Mouse (Mus musculus) monocyte, adult 5-6 weeks (primary cell): ENCODE data around the gene Omt2b. TPM values are rescaled to one million over a fixed set of nuclear protein-coding genes. Genes with fewer than 3 reads are reported as not detected.

Experiments used
- ATAC-seq: fragments of 153-309, 156-312 bp; replicated peaks from 2 replicates; pipeline ENCODE4 v1.8.0; 2017; ENCODE audit warnings: mild to moderate bottlenecking; ENCODE audit not compliant: low TSS enrichment, insufficient number of reproducible peaks, severe bottlenecking, poor library complexity, low FRiP score
- total RNA-seq: library from RNA; stranded (forward); fragments of 200-1000, 200-491, 200-594 nt; gene quantifications from 3 replicates; pipeline ENCODE4 v1.2.3, GENCODE M21; 2017

The Omt2b gene
- total RNA-seq, 1 experiment from 2014 or later: not detected

DNA sequence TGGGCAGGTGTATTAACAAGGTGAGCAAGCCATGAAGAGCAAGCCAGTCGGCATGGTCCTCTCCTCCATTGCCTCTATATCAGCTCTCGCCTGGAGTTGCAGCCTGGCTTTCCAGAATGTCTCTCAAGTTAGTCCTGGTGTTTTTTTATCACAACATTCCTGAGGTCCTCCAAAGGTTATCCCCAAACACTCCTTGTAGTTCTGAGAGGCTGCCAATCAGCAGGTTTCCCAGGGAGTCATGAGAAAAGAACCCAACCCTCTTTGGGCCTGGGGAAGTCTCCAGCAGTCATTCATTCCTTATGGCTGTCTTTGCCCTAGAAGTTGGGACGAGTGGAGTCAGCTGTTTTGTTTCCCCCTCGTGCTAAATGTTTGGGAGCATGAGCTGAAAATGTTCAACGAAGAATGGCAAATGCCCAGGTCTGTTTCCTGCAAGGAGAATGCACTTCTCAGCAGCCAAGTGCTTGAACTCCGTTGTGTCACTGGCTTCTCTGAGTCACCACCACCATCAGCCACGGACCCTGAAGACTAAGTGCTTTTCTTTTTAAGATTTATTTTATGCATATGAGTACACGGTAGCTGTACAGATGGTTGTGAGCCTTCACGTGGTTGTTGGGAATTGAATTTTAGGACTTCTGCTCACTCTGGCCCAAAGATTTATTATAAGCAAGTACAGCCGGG lies 45.6 kb downstream of the Omt2b start:
- no peak for ATAC-seq

DNA sequence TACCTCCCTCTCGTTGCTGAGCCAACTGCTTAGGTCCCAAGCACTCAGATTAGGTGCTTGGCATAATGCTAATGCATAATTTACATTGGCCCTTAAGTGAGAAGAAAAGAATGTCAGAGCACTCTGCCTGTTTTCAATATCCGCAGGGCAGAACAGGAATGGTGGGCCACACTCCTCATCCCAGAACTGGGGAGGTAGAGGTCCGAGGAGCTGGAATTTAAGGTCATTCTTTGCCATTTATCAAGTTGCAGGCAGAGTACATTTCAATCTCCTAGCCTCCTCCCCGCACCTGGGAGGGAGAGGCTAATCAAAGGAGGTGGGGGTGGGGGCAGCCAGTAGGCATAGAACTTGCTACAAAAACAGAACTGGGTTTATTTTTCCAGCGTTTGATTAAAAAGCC lies 47.0 kb downstream of the Omt2b start:
- no peak for ATAC-seq

DNA sequence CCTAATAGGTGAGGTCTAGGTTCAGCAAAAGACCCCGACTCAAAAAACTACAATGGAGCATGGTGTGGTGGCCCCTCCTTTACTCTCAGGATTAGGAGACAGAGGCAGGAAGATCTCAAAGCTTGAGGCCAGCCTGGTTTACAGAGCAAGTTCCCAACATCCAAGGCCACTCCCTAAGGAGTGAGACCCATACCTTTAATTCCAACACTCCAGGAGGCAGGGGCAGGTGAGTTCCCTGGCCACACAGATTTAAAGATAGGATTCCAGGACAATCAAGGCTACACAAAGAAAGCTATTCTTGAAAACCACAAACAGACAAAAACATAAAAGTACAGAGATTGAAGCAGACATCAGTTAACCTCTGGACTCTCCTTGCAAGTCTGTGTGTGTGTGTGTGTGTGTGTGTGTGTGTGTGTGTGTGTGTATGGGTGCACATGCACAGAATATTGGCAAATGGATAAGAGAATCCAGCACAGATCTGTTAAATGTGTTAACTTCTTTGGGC lies 47.5 kb downstream of the Omt2b start:
- ATAC-seq: no peak

DNA sequence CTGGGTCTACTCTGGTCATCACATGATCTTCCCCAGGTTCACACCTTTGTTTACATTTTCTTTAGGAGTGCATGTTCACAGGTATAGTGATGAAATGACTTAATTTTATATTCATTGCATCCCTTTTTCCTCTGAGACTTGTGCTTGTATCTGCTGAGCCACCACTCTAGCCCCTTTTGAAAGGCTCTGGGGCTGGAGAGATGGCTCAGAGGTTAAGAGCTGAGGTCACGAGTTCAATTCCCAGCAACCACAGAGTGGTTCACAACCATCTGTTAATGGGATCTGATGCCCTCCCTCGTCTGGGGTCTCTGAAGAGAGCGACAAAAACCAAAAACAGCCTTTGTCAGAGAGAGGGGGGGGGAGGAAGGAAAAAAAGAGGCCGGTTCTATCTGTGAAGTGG lies 48.1 kb downstream of the Omt2b start:
- ATAC-seq: no peak

DNA sequence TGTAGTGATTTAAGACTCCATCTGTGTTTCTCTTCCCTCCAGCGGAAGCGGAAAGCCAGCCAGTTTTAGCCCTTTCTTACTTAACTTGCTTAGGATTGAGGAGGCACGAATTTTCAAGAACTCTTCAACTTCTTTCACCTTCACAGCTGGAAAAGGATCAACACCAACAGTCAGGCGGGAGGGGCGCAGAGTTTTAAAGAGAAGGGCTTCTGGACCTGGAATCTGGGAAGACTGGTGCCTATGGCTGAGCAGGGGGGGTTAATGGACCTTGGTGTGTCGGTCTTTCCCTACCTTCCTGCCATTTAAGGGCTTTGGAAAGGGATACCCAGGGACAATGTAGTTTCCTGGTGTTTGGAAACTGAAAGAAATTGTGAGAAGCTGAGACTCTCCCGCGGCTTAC lies 50.2 kb downstream of the Omt2b start:
- ATAC-seq: no peak

DNA sequence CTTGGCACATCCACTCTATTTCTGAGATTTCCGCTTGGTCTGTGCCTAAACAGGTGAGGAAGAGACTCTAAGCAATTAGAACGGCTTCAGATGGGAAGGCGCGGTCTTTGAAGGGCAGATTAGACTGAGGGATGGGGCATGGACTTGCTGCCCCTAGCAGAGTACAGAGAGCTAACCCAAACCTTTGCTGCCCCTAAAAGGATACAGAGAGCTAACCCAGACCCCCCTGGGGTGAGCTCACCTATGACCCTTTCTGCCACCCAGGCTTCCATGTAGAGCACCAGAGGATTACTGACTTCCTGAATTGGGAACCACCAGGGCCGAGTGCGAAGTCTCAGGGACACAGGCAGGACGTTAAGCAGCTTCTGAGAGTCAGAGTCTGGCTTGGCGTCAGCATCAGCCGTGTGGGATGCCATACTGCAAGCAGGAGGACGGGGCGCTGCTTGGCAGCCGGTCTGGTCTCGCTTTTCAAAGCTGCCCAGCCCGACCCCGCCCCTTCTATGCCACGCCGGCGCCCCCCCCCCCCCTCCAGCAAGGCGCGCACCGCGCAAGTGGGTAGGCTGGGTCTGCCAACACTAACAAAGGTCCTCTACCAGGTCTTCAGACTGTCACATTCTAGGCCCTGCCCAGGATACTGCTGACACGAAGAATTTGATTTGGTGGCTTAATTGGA lies 50.9 kb downstream of the Omt2b start, which contains the start of gene Ooep:
TSS of gene Ooep (minus strand) at position 613 of the 673 bp plus-strand sequence.
- no peak for ATAC-seq

Other genes starting within 250 kb of the Omt2b start
- 43.6 to 76.3 TPM (median 68.7 TPM) in 3 replicates for gene Fbxo9, start 218.5 kb upstream of the Omt2b start, total RNA-seq
- 3.4 to 5.2 TPM (median 3.9 TPM) in 3 replicates for gene Ick, start 218.4 kb upstream of the Omt2b start, total RNA-seq
- gene Gsta4, start 144.8 kb upstream of the Omt2b start, total RNA-seq: 0.68 TPM in 1 of 3 replicates, not detected in the others
- gene Gsta1, start 96.9 kb upstream of the Omt2b start, total RNA-seq: not detected in 3 replicates
- gene Gm3776, start 70.5 kb upstream of the Omt2b start, total RNA-seq: not detected in 3 replicates
- gene Gm10639, start 37.7 kb upstream of the Omt2b start, total RNA-seq: not detected in 3 replicates
- not detected in 3 replicates for gene Omt2a, start 12.8 kb upstream of the Omt2b start, total RNA-seq
- gene Gsta2, start 28.2 kb downstream of the Omt2b start, total RNA-seq: 2.0 TPM in 1 of 3 replicates, not detected in the others
- not detected in 3 replicates for gene Dppa5a, start 40.6 kb downstream of the Omt2b start, total RNA-seq
- gene Ooep, start 51.1 kb downstream of the Omt2b start, total RNA-seq: 0.87 TPM in 1 of 3 replicates, not detected in the others
- gene Ddx43, start 68.2 kb downstream of the Omt2b start, total RNA-seq: 2.8 to 15.4 TPM (median 3.9 TPM) in 3 replicates
- gene Cgas, start 115.6 kb downstream of the Omt2b start, total RNA-seq: 5.0 to 10.2 TPM (median 6.5 TPM) in 3 replicates
- 29.0 to 42.6 TPM (median 34.6 TPM) in 3 replicates for gene Mto1, start 120.6 kb downstream of the Omt2b start, total RNA-seq
- gene Gm17324, start 121.2 kb downstream of the Omt2b start, total RNA-seq: not detected in 3 replicates
- 6,370 to 7,055 TPM (median 6,774 TPM) in 3 replicates for gene Eef1a1, start 161.6 kb downstream of the Omt2b start, total RNA-seq